Mouse (Mus musculus): ENCODE data around the gene Stx2.

The Stx2 gene

GRCm38 (mm10) chr5:129008412-129008826 lies at the start of gene Stx2:
TSS of gene Stx2 (minus strand) at chr5:129008574.
- in situ Hi-C loops (cut with MboI, MseI) = loop anchor here (25.0 kb wide), 1 partner anchor 1396 kb away; no protein-coding TSS in a partner anchor

GRCm38 (mm10) chr5:129054675-129055284 lies 46.4 kb upstream of the Stx2 start:
- in situ Hi-C loops (cut with MboI, MseI) = no loop called here

- in situ Hi-C loops (cut with MboI, MseI) = no loop called here
These were observed 44.4 kb upstream of the Stx2 start for GRCm38 (mm10) chr5:129052636-129053355.

GRCm38 (mm10) chr5:129051910-129052309 lies 43.5 kb upstream of the Stx2 start:
- in situ Hi-C loops (cut with MboI, MseI) = no loop called here

- in situ Hi-C loops (cut with MboI, MseI) = no loop called here
These were observed 41.0 kb upstream of the Stx2 start for GRCm38 (mm10) chr5:129049372-129049771.

- in situ Hi-C loops (cut with MboI, MseI) = no loop called here
These were observed 37.5 kb upstream of the Stx2 start for GRCm38 (mm10) chr5:129045641-129046580.

- in situ Hi-C loops (cut with MboI, MseI) = loop anchor here (10.0 kb wide), 1 partner anchor 457 kb away; no protein-coding TSS in a partner anchor
These were observed 29.4 kb upstream of the Stx2 start for GRCm38 (mm10) chr5:129037739-129038138.

- in situ Hi-C loops (cut with MboI, MseI) = loop anchor here (10.0 kb wide), 1 partner anchor 458 kb away; no protein-coding TSS in a partner anchor
These were observed 28.3 kb upstream of the Stx2 start for GRCm38 (mm10) chr5:129036678-129037077.

- in situ Hi-C loops (cut with MboI, MseI) = loop anchor here (5.0 to 10.0 kb wide), 2 partner anchors 483 to 556 kb away; partner anchors contain the start of gene Mmp17
These were observed 20.9 kb upstream of the Stx2 start for GRCm38 (mm10) chr5:129029131-129029723.

- in situ Hi-C loops (cut with MboI, MseI) = loop anchor here (5.0 to 10.0 kb wide), 2 partner anchors 486 to 558 kb away; partner anchors contain the start of gene Mmp17
These were observed 18.3 kb upstream of the Stx2 start for GRCm38 (mm10) chr5:129026637-129027036.

- in situ Hi-C loops (cut with MboI, MseI) = loop anchor here (5.0 to 10.0 kb wide), 2 partner anchors 486 to 559 kb away; partner anchors contain the start of gene Mmp17
These were observed 17.8 kb upstream of the Stx2 start for GRCm38 (mm10) chr5:129026171-129026570.

GRCm38 (mm10) chr5:129025725-129026124 lies 17.4 kb upstream of the Stx2 start:
- in situ Hi-C loops (cut with MboI, MseI) = loop anchor here (5.0 to 10.0 kb wide), 2 partner anchors 487 to 559 kb away; partner anchors contain the start of gene Mmp17

- in situ Hi-C loops (cut with MboI, MseI) = loop anchor here (5.0 to 10.0 kb wide), 2 partner anchors 487 to 560 kb away; partner anchors contain the start of gene Mmp17
These were observed 16.7 kb upstream of the Stx2 start for GRCm38 (mm10) chr5:129025048-129025447.

- in situ Hi-C loops (cut with MboI, MseI) = loop anchor here (10.0 to 25.0 kb wide), 2 partner anchors 564 to 1408 kb away; partner anchors contain the start of gene Mmp17
These were observed 12.4 kb upstream of the Stx2 start for GRCm38 (mm10) chr5:129020731-129021130.

GRCm38 (mm10) chr5:129020300-129020668 lies 11.9 kb upstream of the Stx2 start:
- in situ Hi-C loops (cut with MboI, MseI) = loop anchor here (10.0 to 25.0 kb wide), 2 partner anchors 565 to 1408 kb away; partner anchors contain the start of gene Mmp17

GRCm38 (mm10) chr5:129019497-129020299 lies 11.3 kb upstream of the Stx2 start, which contains the start of gene Ran:
TSS of gene Ran (plus strand) at chr5:129020069.
- in situ Hi-C loops (cut with MboI, MseI) = loop anchor here (10.0 to 25.0 kb wide), 2 partner anchors 565 to 1407 kb away; partner anchors contain the start of gene Mmp17

GRCm38 (mm10) chr5:129018782-129019489 lies 10.6 kb upstream of the Stx2 start:
- in situ Hi-C loops (cut with MboI, MseI) = loop anchor here (25.0 kb wide), 1 partner anchor 1407 kb away; no protein-coding TSS in a partner anchor

- in situ Hi-C loops (cut with MboI, MseI) = loop anchor here (25.0 kb wide), 1 partner anchor 1404 kb away; no protein-coding TSS in a partner anchor
These were observed 8.0 kb upstream of the Stx2 start for GRCm38 (mm10) chr5:129016370-129016769.

- in situ Hi-C loops (cut with MboI, MseI) = loop anchor here (25.0 kb wide), 1 partner anchor 1403 kb away; no protein-coding TSS in a partner anchor
These were observed 7.2 kb upstream of the Stx2 start for GRCm38 (mm10) chr5:129015540-129015939.
